Mouse (Mus musculus): ENCODE measurements around the gene Gskip. TPM values are rescaled to one million over a fixed set of nuclear protein-coding genes. Genes with fewer than 3 reads are reported as not detected.

Gskip gene
- total and polyA plus RNA-seq, 3 experiments: 12.3 to 21.9 (median 13.3) TPM

GRCm38 (mm10) chr12:105722657-105723056, 38.0 kb downstream of the Gskip start:
- peak overlapping the region; percentile 39; the same call in 1 of the 2 replicates for H3K4me2 ChIP-seq (ENCODE audit: insufficient read depth, low read depth, poor library complexity, severe bottlenecking)
- DNase-seq (ENCODE audit: extremely low read depth): peak; percentile 67
- no peak overlapping the region for H3K9ac ChIP-seq (ENCODE audit: insufficient read depth, low read depth)
- H3K27me3 ChIP-seq (replicated peaks): no peaks in the 10 kb centered on the region
- no peaks in the 10 kb centered on the region for H3K79me2 ChIP-seq (replicated peaks; ENCODE audit: control insufficient read depth, extremely low read depth, insufficient read depth, poor library complexity, severe bottlenecking)
- H3K27ac ChIP-seq (ENCODE audit: insufficient read depth, low read depth): no peak overlapping the region
- in situ Hi-C loops (cut with MboI; ENCODE audit: low pct_ligation_motif_present, low pct_unique_long_range_greater_than_20kb, low sequenced_read_pairs) (loop anchor here (10.0 kb wide), 1 partner anchor 228 kb away; no protein-coding TSS in a partner anchor), dilution Hi-C loops (cut with MboI; ENCODE audit: extremely low pct_ligation_motif_present, extremely low pct_unique_long_range_greater_than_20kb, low sequenced_read_pairs) (no loop called here)
- peaks cover 8 to 19% of the 10 kb centered on the region in 2 experiments; a peak in 3 of 4 replicates for H3K4me1 ChIP-seq (ENCODE audit: control insufficient read depth in 1 of 2, insufficient read depth in 2 of 2)
- no peak overlapping the region for H3K4me3 ChIP-seq (replicated peaks in 1 of 3; ENCODE audit: low read depth in 2 of 3, low read length in 2 of 3, poor library complexity in 1 of 3)
- no peaks in the 10 kb centered on the region for H3K9me3 ChIP-seq (replicated peaks; ENCODE audit: low read length)
- TF ChIP-seq RAD21 (IDR thresholded peaks at IDR 0.05; ENCODE audit: low read depth, low read length): peak; percentile 75
- TF ChIP-seq ZNF384 (IDR thresholded peaks at IDR 0.05; ENCODE audit: low read depth, low read length): peak; percentile 66
- TF ChIP-seq E2F4 (IDR thresholded peaks at IDR 0.05; ENCODE audit: insufficient replicate concordance, low read depth, low read length): no peak
- no peak; the same call in 1 of the 2 replicates for TF ChIP-seq ZC3H11A (IDR thresholded peaks at IDR 0.05; ENCODE audit: low read depth, low read length)
- TF ChIP-seq TCF12 (IDR thresholded peaks at IDR 0.05; ENCODE audit: low read depth, low read length): no peak
- TF ChIP-seq SMC3 (IDR thresholded peaks at IDR 0.05; ENCODE audit: low read depth, low read length): peak; percentile 48
- TF ChIP-seq UBTF (IDR thresholded peaks at IDR 0.05; ENCODE audit: low read depth, low read length): no peak
- TF ChIP-seq BHLHE40 (IDR thresholded peaks at IDR 0.05; ENCODE audit: low read depth, low read length): no peak
- peak; percentile 75 to 76 for TF ChIP-seq CTCF (conservative IDR thresholded peaks at IDR 0.05 in 1 of 2, IDR thresholded peaks at IDR 0.05 in 1 of 2; ENCODE audit: low read depth in 2 of 2, low read length in 2 of 2)
- no peak for TF ChIP-seq POLR2AphosphoS2 (IDR thresholded peaks at IDR 0.05; ENCODE audit: low read depth, low read length)
- no peak for TF ChIP-seq MAX (IDR thresholded peaks at IDR 0.05; ENCODE audit: low read length)
- H3K36me3 ChIP-seq (replicated peaks in 1 of 2; ENCODE audit: control insufficient read depth in 1 of 2, insufficient read depth in 1 of 2, low read length in 1 of 2): no peaks in the 10 kb centered on the region

GRCm38 (mm10) chr12:105724616-105725015, 40.0 kb downstream of the Gskip start:
- Histone ChIP-seq H3K27ac (ENCODE audit: insufficient read depth, low read depth) (no peak overlapping the region), H3K4me3 (replicated peaks in 1 of 3; ENCODE audit: low read depth in 2 of 3, low read length in 2 of 3, poor library complexity in 1 of 3) (no peak overlapping the region), H3K9ac (ENCODE audit: insufficient read depth, low read depth) (no peak overlapping the region), H3K9me3 (replicated peaks; ENCODE audit: low read length) (no peaks in the 10 kb centered on the region), H3K4me1 (ENCODE audit: control insufficient read depth in 1 of 2, insufficient read depth in 2 of 2) (peaks cover 6 to 19% of the 10 kb centered on the region in 2 experiments; a peak in 3 of 4 replicates), H3K79me2 (replicated peaks; ENCODE audit: control insufficient read depth, extremely low read depth, insufficient read depth, poor library complexity, severe bottlenecking) (no peaks in the 10 kb centered on the region), H3K4me2 (ENCODE audit: insufficient read depth, low read depth, poor library complexity, severe bottlenecking) (no peak overlapping the region), H3K36me3 (replicated peaks in 1 of 2; ENCODE audit: control insufficient read depth in 1 of 2, insufficient read depth in 1 of 2, low read length in 1 of 2) (no peaks in the 10 kb centered on the region), H3K27me3 (replicated peaks) (no peaks in the 10 kb centered on the region)
- dilution Hi-C loops (cut with MboI; ENCODE audit: extremely low pct_ligation_motif_present, extremely low pct_unique_long_range_greater_than_20kb, low sequenced_read_pairs) (no loop called here), in situ Hi-C loops (cut with MboI; ENCODE audit: low pct_ligation_motif_present, low pct_unique_long_range_greater_than_20kb, low sequenced_read_pairs) (loop anchor here (10.0 kb wide), 1 partner anchor 230 kb away; no protein-coding TSS in a partner anchor)
- peak; percentile 23 for DNase-seq (ENCODE audit: extremely low read depth)
- 0 out of 2 replicates have a peak, but pooled peaks have one; percentile 46 for TF ChIP-seq MEF2A (IDR thresholded peaks at IDR 0.05; ENCODE audit: borderline replicate concordance, low read depth, low read length)
- no peak for TF ChIP-seq MAZ (IDR thresholded peaks at IDR 0.05; ENCODE audit: low read depth, low read length)
- TF ChIP-seq JUN (IDR thresholded peaks at IDR 0.05; ENCODE audit: insufficient read depth, low read depth, low read length): no peak
- no peak for TF ChIP-seq USF2 (conservative IDR thresholded peaks at IDR 0.05; ENCODE audit: low read depth, low read length)
- no peak for TF ChIP-seq RAD21 (IDR thresholded peaks at IDR 0.05; ENCODE audit: low read depth, low read length)
- TF ChIP-seq JUND (conservative IDR thresholded peaks at IDR 0.05; ENCODE audit: low read depth, low read length): no peak
- TF ChIP-seq PAX5 (IDR thresholded peaks at IDR 0.05; ENCODE audit: low read length): no peak
- TF ChIP-seq MYC (IDR thresholded peaks at IDR 0.05; ENCODE audit: low read depth, low read length): no peak
- TF ChIP-seq ZKSCAN1 (IDR thresholded peaks at IDR 0.05; ENCODE audit: borderline replicate concordance, low read depth, low read length): no peak
- TF ChIP-seq UBTF (IDR thresholded peaks at IDR 0.05; ENCODE audit: low read depth, low read length): no peak
- no peak for TF ChIP-seq SIN3A (IDR thresholded peaks at IDR 0.05; ENCODE audit: low read length)
- TF ChIP-seq IRF4 (IDR thresholded peaks at IDR 0.05; ENCODE audit: low read depth, low read length): no peak
- TF ChIP-seq TCF12 (IDR thresholded peaks at IDR 0.05; ENCODE audit: low read depth, low read length): no peak
- no peak for TF ChIP-seq ELF1 (IDR thresholded peaks at IDR 0.05; ENCODE audit: low read depth, low read length)
- 0 out of 2 replicates have a peak, but pooled peaks have one; percentile 9 for TF ChIP-seq ETS1 (conservative IDR thresholded peaks at IDR 0.05; ENCODE audit: low read depth, low read length)
